Mouse (Mus musculus): ENCODE data around the gene Pptc7. TPM values are rescaled to one million over a fixed set of nuclear protein-coding genes. Genes with fewer than 3 reads are reported as not detected.

The Pptc7 gene
- polyA plus RNA-seq, 1 experiment = 20.1 TPM

DNA sequence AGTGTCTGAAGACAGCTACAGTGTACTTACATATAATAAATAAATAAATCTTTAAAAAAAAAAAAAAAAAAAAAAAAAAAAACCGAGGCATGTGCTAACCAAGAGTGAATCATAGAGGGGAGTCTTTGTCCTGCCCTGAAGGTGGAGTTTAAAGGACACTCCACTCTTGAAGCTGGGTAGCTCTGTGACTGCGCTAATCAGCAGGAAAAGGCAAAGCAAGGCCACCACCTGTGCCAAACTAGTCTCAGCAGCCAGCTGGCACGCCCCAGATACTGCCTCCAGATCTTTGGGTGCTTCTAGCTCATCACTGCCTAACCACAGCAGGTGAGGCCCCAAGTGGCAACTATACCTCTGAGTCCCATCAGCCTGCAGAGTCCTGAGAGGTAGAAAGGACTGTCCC, 50.5 kb downstream of the Pptc7 start:
- no peaks in the 10 kb centered on the region for H3K27me3 ChIP-seq (ENCODE audit: control insufficient read depth, insufficient read depth, low read length)
- WGBS = 25% methylated on average over 3 of the region's 3 CpGs
- TF ChIP-seq CTCF (IDR thresholded peaks at IDR 0.05; ENCODE audit: extremely low read depth, insufficient read length, insufficient replicate concordance, low read depth, low read length) (no peak), POLR2A (IDR thresholded peaks at IDR 0.05; ENCODE audit: low read depth, low read length) (no peak)
- no peak overlapping the region for H3K27ac ChIP-seq (ENCODE audit: insufficient read depth, low read depth, low read length)
- peaks cover 4% of the 10 kb centered on the region; the same call in 1 of the 2 replicates for H3K4me1 ChIP-seq (ENCODE audit: control insufficient read depth, insufficient read depth, insufficient read length, low read length)
- no peak overlapping the region for H3K4me3 ChIP-seq (ENCODE audit: low read depth, low read length)
- H3K36me3 ChIP-seq (ENCODE audit: control insufficient read depth, insufficient read depth, low read length) = no peaks in the 10 kb centered on the region

DNA sequence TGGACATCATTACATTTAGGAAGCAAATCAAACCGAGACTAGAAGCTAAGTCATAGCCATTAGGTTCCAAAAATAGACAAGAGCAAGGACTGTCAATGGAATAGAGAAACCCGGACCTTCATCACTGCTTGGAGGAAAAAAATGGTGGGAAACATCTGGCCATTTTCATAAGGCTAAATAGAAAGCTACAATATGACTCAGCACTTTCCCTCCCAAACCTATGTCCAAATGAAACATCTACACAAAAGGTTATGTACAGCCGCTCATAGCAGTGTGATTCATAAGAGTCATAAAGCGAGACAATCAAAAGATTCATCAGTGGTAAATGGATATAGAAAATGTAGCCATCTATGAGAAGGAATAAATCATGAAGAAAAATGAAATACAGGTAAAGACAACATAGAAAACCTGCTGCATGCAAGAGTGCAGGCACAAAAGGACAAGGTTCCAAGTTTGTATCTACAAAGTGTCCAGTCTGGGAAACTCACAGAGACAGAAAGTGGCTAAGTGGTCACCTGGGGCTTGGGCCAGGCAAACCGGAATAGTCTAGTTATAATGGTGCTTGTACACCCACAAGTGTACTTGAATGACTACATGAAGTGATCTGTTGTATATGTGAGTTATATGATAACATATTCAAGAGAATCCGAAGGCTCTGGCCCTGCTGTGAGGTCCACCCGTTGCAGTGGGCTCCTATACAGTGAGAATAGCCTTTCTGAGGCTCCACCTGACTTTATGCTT, 52.6 kb downstream of the Pptc7 start:
- Histone ChIP-seq H3K27me3 (ENCODE audit: control insufficient read depth, insufficient read depth, low read length) (no peaks in the 10 kb centered on the region), H3K36me3 (ENCODE audit: control insufficient read depth, insufficient read depth, low read length) (no peaks in the 10 kb centered on the region), H3K27ac (ENCODE audit: insufficient read depth, low read depth, low read length) (no peak overlapping the region), H3K4me1 (ENCODE audit: control insufficient read depth, insufficient read depth, insufficient read length, low read length) (peaks cover 4% of the 10 kb centered on the region; the same call in 1 of the 2 replicates), H3K4me3 (ENCODE audit: low read depth, low read length) (no peak overlapping the region)
- no peak for TF ChIP-seq POLR2A (IDR thresholded peaks at IDR 0.05; ENCODE audit: low read depth, low read length)
- no peak for TF ChIP-seq CTCF (IDR thresholded peaks at IDR 0.05; ENCODE audit: extremely low read depth, insufficient read length, insufficient replicate concordance, low read depth, low read length)
- WGBS = 85% methylated on average over 7 of the region's 7 CpGs

DNA sequence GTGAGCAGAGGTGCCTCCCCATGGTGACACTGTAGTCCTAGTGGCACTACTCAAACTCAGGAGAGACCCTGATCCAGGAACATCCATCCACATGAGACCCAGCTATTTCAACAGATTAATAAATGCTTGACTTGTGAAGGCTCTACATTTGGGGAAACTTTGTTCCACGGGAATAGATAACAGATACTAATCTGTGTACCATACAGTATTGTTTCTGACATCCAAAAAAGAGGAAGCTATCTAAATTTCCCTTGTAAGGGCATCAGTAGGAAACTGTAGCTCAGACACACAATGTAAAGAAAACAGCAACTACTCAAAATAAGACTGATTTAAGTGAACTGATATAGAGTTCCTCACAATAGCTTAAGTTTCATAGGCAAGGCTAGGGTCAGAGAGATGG, 58.7 kb downstream of the Pptc7 start:
- 38% methylated on average over 1 of the region's 1 CpGs for WGBS
- no peak for TF ChIP-seq POLR2A (IDR thresholded peaks at IDR 0.05; ENCODE audit: low read depth, low read length)
- TF ChIP-seq CTCF (IDR thresholded peaks at IDR 0.05; ENCODE audit: extremely low read depth, insufficient read length, insufficient replicate concordance, low read depth, low read length) = no peak

DNA sequence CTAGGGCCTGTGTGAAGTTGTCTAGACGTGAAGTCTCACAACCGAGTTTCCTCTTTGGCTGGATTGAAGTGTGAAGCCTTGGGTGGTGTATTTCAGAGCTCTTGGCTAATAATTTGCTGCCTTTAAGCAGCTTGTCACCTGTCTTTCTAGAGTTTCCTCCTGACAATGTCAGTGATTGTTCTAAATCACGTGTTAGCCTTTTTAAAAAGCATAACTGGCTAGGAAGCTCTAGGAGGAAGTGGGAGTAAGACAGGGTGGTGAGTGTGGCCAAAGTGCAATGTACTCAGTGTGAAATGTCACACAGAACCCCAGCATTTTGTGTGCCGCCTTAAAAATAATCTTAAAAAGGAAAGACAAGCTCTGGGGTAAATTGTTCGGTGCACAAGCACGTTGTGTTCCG, 59.6 kb downstream of the Pptc7 start:
- no peaks in the 10 kb centered on the region for H3K36me3 ChIP-seq (ENCODE audit: control insufficient read depth, insufficient read depth, low read length)
- H3K4me3 ChIP-seq (ENCODE audit: low read depth, low read length) = no peak overlapping the region
- H3K27ac ChIP-seq (ENCODE audit: insufficient read depth, low read depth, low read length) = peak overlapping the region; percentile 70
- TF ChIP-seq POLR2A (IDR thresholded peaks at IDR 0.05; ENCODE audit: low read depth, low read length) = no peak
- TF ChIP-seq CTCF (IDR thresholded peaks at IDR 0.05; ENCODE audit: extremely low read depth, insufficient read length, insufficient replicate concordance, low read depth, low read length) = no peak
- WGBS = 16% methylated on average over 7 of the region's 7 CpGs
- peaks cover 3% of the 10 kb centered on the region; the same call in 1 of the 2 replicates for H3K4me1 ChIP-seq (ENCODE audit: control insufficient read depth, insufficient read depth, insufficient read length, low read length)
- H3K27me3 ChIP-seq (ENCODE audit: control insufficient read depth, insufficient read depth, low read length) = no peaks in the 10 kb centered on the region

More for the DNA sequence above, 58.7 kb downstream of the Pptc7 start:
- peaks cover 3% of the 10 kb centered on the region; the same call in 1 of the 2 replicates for H3K4me1 ChIP-seq (ENCODE audit: control insufficient read depth, insufficient read depth, insufficient read length, low read length)
- no peak overlapping the region for H3K27ac ChIP-seq (ENCODE audit: insufficient read depth, low read depth, low read length)
- H3K36me3 ChIP-seq (ENCODE audit: control insufficient read depth, insufficient read depth, low read length) = no peaks in the 10 kb centered on the region
- H3K27me3 ChIP-seq (ENCODE audit: control insufficient read depth, insufficient read depth, low read length) = no peaks in the 10 kb centered on the region
- H3K4me3 ChIP-seq (ENCODE audit: low read depth, low read length) = no peak overlapping the region

DNA sequence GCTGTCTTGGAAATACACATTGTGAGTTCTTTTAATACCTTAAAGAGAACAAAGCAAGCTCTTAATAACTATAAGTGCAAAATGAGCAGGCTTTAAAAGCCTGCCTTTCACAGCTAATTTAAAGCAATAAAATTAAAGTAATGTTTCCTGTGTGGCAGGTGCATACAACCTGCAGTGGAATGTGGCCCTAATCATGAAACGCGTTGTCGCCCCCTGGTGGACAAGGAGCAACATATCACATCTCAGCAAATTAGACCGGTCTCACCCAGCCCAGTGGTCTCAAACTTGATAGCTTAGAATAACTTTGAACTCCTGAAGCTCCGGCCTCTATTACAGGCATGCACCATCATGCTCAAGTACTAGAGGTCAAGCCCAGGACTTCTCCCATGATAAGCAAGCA, 60.1 kb downstream of the Pptc7 start:
- TF ChIP-seq CTCF (IDR thresholded peaks at IDR 0.05; ENCODE audit: extremely low read depth, insufficient read length, insufficient replicate concordance, low read depth, low read length) = peak; percentile 94; the same call in 1 of the 2 replicates
- no peak for TF ChIP-seq POLR2A (IDR thresholded peaks at IDR 0.05; ENCODE audit: low read depth, low read length)
- H3K36me3 ChIP-seq (ENCODE audit: control insufficient read depth, insufficient read depth, low read length) = no peaks in the 10 kb centered on the region
- H3K27me3 ChIP-seq (ENCODE audit: control insufficient read depth, insufficient read depth, low read length) = no peaks in the 10 kb centered on the region
- H3K4me3 ChIP-seq (ENCODE audit: low read depth, low read length) = no peak overlapping the region
- 3% methylated on average over 5 of the region's 5 CpGs for WGBS
- peak overlapping the region; percentile 70 for H3K27ac ChIP-seq (ENCODE audit: insufficient read depth, low read depth, low read length)
- H3K4me1 ChIP-seq (ENCODE audit: control insufficient read depth, insufficient read depth, insufficient read length, low read length) = peaks cover 3% of the 10 kb centered on the region; the same call in 1 of the 2 replicates

DNA sequence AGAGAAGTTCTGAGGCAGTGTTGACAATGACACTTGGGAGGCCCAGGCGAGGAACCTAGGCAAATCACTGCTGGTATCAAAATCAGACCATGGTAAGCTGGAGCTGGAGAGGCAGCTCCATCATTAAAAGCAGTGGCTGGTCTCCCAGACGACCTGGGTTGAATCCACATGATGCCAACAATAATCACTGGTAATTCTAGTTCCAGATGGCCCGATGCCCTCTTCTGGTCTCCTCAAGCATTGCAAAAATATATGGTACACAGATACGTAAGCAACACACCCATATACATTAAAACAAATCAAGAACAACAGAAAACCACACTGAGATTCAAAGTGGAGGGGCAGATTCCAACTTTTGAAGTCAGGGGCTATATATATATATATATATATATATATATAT, 61.6 kb downstream of the Pptc7 start:
- 81% methylated on average over 4 of the region's 4 CpGs for WGBS
- Histone ChIP-seq H3K36me3 (ENCODE audit: control insufficient read depth, insufficient read depth, low read length) (no peaks in the 10 kb centered on the region), H3K4me1 (ENCODE audit: control insufficient read depth, insufficient read depth, insufficient read length, low read length) (peaks cover 3% of the 10 kb centered on the region; the same call in 1 of the 2 replicates), H3K27me3 (ENCODE audit: control insufficient read depth, insufficient read depth, low read length) (no peaks in the 10 kb centered on the region), H3K4me3 (ENCODE audit: low read depth, low read length) (no peak overlapping the region), H3K27ac (ENCODE audit: insufficient read depth, low read depth, low read length) (no peak overlapping the region)
- TF ChIP-seq POLR2A (IDR thresholded peaks at IDR 0.05; ENCODE audit: low read depth, low read length) (no peak), CTCF (IDR thresholded peaks at IDR 0.05; ENCODE audit: extremely low read depth, insufficient read length, insufficient replicate concordance, low read depth, low read length) (no peak)

DNA sequence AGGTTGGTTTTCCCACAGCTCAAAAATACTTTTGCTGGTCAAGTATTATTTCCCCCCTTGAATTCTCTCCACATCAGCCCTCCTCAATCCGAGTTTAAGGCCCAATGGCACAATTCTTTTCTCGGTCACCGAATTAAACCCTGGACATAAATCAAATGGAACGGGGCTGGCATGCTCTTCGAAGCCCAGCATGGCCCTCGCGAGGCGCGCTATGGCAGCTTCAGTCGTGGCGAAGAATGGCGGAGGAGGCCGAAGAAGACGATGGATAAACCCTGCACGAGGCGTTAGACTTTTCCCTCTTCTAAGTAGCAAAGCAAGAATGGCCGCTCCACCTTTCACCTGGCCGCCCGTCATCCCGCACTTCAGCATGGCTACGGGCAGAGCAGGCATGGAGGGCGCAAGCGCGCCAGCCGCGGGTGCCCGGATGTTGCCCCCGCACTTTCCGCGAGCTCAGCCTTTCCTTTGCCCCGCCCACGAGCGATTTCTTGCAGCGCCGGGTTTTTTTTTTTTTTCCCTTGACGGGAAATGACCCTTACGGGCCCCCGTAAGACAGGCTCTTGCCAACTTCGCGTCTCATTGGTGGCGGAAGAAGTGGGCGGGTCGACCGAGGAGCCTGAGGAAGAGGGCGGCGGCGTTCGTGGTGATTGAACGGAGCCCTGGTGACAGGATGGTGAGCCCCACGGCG, 69.8 kb downstream of the Pptc7 start, which contains the start of the genes Rad9b and Vps29:
TSS of gene Rad9b (minus strand) at position 427 of the 685 bp plus-strand sequence.
TSS of gene Vps29 (plus strand) at position 563 of the 685 bp plus-strand sequence.
- Histone ChIP-seq H3K4me3 (ENCODE audit: low read depth, low read length) (peak within 1 kb of the TSS; percentile 81), H3K27me3 (ENCODE audit: control insufficient read depth, insufficient read depth, low read length) (no peaks in the 10 kb centered on the region), H3K27ac (ENCODE audit: insufficient read depth, low read depth, low read length) (peak within 1 kb of the TSS; percentile 55), H3K36me3 (ENCODE audit: control insufficient read depth, insufficient read depth, low read length) (peaks cover 1% of the 10 kb centered on the region; the same call in 1 of the 2 replicates), H3K4me1 (ENCODE audit: control insufficient read depth, insufficient read depth, insufficient read length, low read length) (peaks cover 3% of the 10 kb centered on the region; the same call in 1 of the 2 replicates)
- under 1% methylated on average over 51 of the region's 51 CpGs for WGBS
- TF ChIP-seq CTCF (IDR thresholded peaks at IDR 0.05; ENCODE audit: extremely low read depth, insufficient read length, insufficient replicate concordance, low read depth, low read length) (no peak), POLR2A (IDR thresholded peaks at IDR 0.05; ENCODE audit: low read depth, low read length) (no peak; the same call in 1 of the 2 replicates)

Measured in small intestine, adult 2 months (tissue).